Mouse (Mus musculus): Measurements from ENCODE around the gene Cul3. TPM values are rescaled to one million over a fixed set of nuclear protein-coding genes. Genes with fewer than 3 reads are reported as not detected.

The Cul3 gene
- total RNA-seq, 2 experiments from 2014 or later = 122 to 128 TPM

Other genes with a start within 250 kb of the Cul3 start
- gene Fam124b, start 122.0 kb downstream of the Cul3 start, total RNA-seq (2021) = 1 to 10 TPM; 8.4 to 9.5 TPM
- gene Gm45261, start 121.0 kb upstream of the Cul3 start, total RNA-seq (2021) = not detected